Mouse (Mus musculus) embryo, embryonic 11.5 days (tissue): ENCODE measurements around the gene Tspan15.

Experiments used
- DNase-seq: peaks from one replicate; pipeline ENCODE4 v3.0.0-alpha.2; 2012; ENCODE audit warnings: low read depth, low spot score

Gene Tspan15

GRCm38 (mm10) chr10:62190821-62191220 lies 40.2 kb downstream of the Tspan15 start:
- no peak for DNase-seq

GRCm38 (mm10) chr10:62189910-62190309 lies 41.1 kb downstream of the Tspan15 start:
- no peak for DNase-seq

DNA sequence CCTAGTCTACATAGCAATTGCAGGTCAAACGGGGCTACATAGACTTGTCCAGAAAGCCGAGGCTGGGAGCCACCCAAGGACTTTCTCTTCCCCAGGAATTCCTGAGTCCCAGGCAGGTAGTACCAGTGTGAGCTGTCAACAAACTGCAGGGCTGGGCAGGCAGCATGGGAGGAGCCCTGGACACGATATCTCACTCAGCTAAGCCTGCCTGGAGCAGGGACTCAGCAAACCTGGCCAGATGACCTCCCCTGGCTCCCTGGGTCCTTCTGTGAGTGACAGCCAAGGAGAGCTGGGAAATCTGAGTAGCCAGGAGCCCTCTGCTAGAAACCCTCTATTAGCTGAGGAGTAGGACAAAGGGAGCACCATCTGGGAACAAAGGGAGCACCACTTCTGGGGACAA lies 41.7 kb downstream of the Tspan15 start:
- DNase-seq, result no peak

- DNase-seq, result peak; percentile 65
Observed at GRCm38 (mm10) chr10:62186882-62187281, 44.2 kb downstream of the Tspan15 start.

DNA sequence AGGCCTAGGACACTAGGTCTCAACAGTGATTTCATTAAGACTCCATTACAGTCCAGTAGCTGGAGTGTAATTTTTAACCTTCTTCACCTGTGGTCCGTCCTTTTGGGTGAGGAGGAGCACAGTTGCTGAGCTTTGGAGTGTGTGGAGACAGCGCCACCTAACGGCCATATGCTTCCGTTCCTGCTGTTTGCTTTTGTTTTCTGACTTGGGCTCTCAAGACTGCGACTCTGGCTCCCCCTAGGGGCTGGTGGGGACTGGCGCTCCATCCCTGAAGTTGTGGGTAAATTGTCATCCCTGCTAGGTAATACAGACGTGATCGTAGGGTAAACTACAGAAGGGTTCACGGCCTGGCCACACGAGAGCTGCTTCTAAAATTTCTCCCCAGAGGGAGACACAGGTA lies 48.0 kb downstream of the Tspan15 start:
- DNase-seq, result peak; percentile 94

DNA sequence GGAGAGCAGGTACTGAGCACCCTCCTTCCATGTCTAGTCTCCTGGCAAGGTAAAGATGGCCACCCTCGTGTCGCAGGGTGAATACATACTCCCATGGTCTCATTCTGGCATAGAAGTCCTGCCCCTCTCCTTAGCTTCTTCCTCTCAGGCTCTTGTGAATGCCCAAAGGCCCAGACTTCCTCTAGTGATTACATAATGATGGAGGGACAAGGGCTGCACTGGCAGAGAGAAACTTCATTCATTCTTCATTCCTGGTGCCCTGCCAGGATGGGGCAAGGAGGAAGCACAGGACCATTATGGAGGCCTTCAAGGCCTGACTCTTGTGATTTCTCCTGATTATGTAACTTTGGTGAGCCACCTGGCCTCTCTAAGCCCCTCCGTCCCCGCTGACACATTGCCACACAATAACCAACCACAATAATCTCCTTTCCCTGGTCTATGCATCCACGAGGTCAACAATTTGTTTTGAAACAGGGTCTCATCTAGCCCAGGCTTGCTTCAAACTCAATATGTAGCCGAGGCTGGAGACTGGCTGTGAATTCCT lies 48.5 kb downstream of the Tspan15 start:
- DNase-seq, result no peak

DNA sequence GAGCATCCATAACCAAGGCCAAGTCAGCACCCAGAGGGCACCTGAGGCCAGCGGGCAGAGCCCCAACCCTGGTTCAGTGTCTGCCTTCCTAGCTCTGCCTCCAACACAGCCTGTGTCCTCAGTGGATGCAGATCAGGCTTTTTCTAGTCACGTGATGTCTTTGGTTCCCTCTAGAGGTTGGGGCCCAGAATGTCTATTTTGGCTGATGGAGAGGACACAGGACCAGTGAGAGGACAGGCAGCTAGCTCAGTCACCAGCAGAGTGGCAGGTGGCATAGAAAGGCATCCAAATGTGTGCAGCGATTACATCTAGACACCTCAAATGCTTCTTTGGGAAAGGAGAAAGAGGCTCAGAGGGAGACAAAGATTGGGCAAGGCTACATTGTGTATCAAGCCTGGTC lies 49.4 kb downstream of the Tspan15 start:
- DNase-seq, result no peak

DNA sequence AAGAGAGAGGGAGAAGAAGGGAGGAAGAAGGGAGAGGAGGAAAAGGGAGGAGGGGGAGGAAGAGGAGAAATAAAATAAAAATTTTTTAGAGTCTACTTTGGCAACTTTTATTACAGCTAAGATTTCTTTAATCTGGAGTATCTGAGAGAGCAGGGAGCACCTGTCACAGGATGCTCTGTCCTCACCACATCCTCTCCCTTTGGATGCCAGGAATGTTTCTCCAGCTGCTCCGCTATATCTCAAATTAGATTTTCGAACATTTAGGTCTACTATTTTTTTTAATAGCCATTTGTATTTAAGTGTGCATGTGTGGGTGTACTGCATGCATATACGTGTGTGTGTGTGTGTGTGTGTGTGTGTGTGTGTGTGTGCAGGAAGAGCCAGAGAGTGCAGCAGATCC lies 51.1 kb downstream of the Tspan15 start:
- DNase-seq, result no peak

DNA sequence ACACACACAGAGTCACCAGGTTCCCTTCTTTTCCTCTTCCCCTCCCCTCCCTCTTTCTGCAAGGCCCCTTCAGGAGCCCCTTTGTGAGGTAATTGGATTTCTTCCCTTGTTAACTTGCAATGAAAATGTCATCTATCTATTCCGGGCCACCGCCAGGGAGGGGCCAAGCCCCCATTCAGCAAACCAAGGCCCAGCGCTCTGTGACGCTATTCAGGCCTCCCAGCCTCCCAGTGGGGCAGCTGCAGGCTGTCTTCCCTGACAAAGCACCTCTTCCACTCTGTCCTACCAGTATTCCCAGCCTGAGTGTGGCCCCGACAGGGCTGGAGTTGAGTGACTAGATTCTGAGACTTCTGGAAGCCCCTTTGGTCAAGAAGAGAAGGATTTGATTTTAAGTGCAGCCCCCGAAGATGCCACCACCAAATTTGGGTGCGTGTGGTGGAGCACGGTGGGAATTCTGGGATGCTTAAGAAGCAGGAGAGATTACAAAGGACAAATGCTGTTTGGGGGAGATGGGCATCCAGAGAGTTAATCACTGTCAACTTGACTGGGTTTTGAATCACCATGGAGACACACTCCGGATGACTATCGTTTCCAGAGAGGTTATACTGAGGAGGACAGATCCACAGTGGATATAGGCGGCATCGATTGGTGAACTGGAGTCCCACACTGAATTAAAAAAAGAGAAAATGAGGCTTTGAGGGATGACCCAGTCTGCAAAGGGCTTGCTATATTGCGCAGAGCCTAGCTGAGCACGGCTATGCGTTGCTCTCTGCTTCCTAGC lies 56.3 kb downstream of the Tspan15 start:
- DNase-seq, result peak; percentile 20

- DNase-seq, result no peak
Observed at GRCm38 (mm10) chr10:62173941-62174448, 57.1 kb downstream of the Tspan15 start.

DNA sequence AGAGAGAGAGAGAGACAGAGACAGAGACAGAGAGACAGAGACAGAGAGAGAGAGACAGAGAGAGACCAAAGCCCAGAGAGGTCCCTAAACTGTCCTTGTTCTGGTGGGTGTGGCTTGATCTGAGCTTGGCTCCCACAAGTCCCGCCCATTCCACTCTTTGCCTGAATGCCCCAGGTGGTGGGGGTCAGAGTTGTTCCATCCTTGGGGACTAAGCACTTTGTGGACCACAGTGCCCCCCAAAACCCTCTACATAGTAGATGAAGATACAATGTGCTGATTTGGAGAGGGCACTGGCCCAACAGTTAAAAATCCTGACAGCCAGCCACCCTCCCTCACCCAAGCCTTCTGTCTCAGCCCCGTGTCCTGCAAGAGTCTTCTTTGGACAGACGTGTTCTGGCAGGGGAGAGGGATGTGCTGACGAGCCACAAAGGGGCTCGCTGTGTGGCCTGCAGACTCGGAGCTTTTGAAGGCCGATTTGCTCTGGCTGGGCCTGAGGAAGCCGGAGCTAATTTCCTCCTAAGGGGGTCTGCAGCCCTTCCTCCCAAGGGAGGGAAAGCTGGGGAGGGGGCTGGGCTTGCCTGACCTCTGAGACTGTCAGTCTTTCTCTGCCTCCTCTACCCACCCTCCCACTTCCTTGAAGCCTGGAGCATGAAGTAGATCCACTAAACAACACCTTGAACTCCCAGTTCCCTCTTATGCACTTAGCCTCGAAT lies 58.1 kb downstream of the Tspan15 start:
- DNase-seq, result no peak

DNA sequence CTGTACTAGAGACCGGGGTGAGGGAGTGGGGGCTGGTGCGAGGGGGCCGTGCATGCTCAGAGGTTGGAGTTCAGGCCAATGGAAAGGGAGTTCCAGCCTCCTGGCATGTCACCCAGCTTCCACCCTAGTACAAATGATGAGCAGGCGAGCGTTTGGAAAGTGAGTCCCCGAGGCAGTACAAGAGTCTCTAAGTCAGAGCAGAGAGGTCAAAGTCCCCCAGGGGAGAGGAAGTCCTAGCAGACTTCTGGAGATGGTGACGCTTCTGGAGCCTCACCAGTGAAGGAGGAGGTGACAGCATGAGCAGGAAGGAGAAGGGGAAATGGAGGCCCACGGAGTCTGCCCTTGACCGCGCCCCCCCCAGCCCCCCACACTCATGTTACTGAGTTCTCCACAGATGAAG lies 68.6 kb downstream of the Tspan15 start:
- DNase-seq, result no peak

GRCm38 (mm10) chr10:62149929-62150328 lies 81.1 kb downstream of the Tspan15 start:
- DNase-seq, result no peak

GRCm38 (mm10) chr10:62147466-62148248 lies 83.4 kb downstream of the Tspan15 start:
- DNase-seq, result no peak

GRCm38 (mm10) chr10:62145957-62146356 lies 85.1 kb downstream of the Tspan15 start:
- peak; percentile 29 for DNase-seq

GRCm38 (mm10) chr10:62143820-62144219 lies 87.2 kb downstream of the Tspan15 start, which contains the start of gene Fam241b:
TSS of gene Fam241b (minus strand) at chr10:62143920.
- no peak for DNase-seq

DNA sequence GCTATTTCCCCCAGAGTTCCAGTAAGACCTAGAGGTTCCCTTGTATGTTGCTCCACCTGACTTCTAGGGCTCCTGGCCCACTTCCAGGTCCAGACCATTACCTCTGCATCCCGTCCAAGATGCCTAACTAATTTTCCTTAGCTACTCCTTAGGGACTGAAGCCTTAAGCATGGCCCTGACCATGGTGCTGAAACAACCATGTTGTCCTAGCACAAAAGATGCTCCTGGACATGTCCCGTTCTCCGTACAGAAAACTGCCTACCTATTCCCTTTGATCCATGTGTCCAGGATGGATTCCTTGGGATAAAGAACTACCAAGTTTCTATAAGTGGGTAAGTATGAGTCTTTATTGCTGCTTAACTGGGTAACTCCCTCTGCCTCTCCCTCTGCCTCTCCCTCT lies 93.0 kb downstream of the Tspan15 start:
- peak; percentile 53 for DNase-seq

DNA sequence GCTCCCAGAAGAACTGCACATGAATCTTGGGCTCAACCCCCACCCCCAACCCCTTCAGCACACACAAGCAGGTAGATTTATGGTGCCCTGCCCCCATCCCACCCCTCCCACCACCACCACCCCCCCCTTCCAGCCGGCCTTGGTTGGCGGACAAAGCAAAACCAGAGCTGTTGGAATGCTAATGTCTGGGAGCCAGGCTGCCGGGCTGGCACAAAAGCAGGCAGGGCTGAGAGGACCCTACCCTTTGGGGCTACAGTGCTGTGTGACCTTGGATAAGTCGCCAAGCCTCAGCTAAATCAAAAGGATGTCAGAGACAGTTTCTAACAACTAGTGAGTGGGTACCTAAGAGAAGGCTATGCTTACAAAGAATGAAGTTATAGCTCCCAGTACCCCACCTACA lies 93.9 kb downstream of the Tspan15 start:
- no peak for DNase-seq

DNA sequence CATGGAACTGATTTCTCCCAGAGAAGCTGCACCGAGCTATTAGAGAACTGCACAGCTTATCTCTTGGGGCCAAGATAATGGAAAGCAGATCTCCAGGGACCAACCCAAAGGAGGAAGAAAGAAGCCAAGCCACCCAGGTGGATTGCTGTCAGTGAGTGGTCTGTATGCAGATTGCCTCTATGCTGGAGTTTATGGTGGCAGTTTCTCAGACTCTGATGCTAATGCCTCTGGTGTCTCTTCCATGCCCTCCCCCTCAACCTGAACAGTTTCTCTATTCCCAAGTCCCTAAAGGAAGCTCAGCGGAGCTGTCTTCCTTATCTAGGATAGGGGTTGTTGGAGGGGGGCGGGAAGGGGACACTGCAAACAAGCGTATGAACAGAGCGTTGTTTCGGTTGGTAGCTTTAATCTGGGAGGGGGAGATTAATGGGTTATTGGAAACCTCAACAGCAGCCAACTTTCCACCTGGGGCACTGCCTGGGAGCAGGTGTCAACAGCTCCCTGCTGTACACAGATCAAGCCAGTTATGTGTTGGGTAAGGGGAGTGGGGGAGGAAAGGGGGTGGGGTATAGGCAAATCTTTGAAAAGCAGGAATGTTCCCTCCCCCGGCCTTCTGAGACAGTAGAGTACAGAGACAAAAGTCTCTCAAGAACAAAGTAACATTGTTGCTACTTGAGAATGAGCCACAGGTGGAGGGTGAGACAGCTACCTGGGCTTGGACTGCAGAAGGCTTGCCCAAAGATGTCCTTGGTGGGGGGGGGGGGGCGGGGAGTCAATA lies 95.2 kb downstream of the Tspan15 start:
- DNase-seq, result no peak
